Mouse (Mus musculus) ovary, adult 2 months (tissue): Measurements from ENCODE around the gene Slc11a2. TPM values are rescaled to one million over a fixed set of nuclear protein-coding genes. Genes with fewer than 3 reads are reported as not detected.

Experiments
- polyA plus RNA-seq: library from polyadenylated mRNA; depleted of rRNA; stranded (reverse); fragments of >200 nt; gene quantifications from 2 replicates; pipeline ENCODE4 v1.2.3, GENCODE M21; 2012; rRNA removed

The Slc11a2 gene
- polyA plus RNA-seq: 40.2 and 57.4 TPM in 2 replicates

GRCm38 (mm10) chr15:100424396-100425122 lies at the start of gene Slc11a2:
TSS of gene Slc11a2 (minus strand) at chr15:100425072.

GRCm38 (mm10) chr15:100468295-100469188 lies 43.7 kb upstream of the Slc11a2 start, which contains the start of gene Letmd1:
TSS of gene Letmd1 (plus strand) at chr15:100469023.

GRCm38 (mm10) chr15:100421758-100422197 lies 3.1 kb downstream of the Slc11a2 start, which contains the start of gene Gm5475:
TSS of gene Gm5475 (plus strand) at chr15:100422147.

GRCm38 (mm10) chr15:100364242-100364641 lies 60.6 kb downstream of the Slc11a2 start, which contains the start of gene Higd1c:
TSS of gene Higd1c (plus strand) at chr15:100364542.

GRCm38 (mm10) chr15:100352711-100353250 lies 72.1 kb downstream of the Slc11a2 start, which contains the start of the genes Methig1 and Mettl7a2:
TSS of gene Methig1 (plus strand) at chr15:100353149.
TSS of gene Mettl7a2 (plus strand) at chr15:100353200.

Other genes with a start within 250 kb of the Slc11a2 start
- 56.4 and 85.6 TPM in 2 replicates for gene Atf1, start 197.3 kb downstream of the Slc11a2 start, polyA plus RNA-seq
- not detected in 2 replicates for gene Tmprss12, start 144.2 kb downstream of the Slc11a2 start, polyA plus RNA-seq
- gene Mettl7a1, start 120.9 kb downstream of the Slc11a2 start, polyA plus RNA-seq: 49.9 and 55.4 TPM in 2 replicates
- 0.31 and 0.60 TPM in 2 replicates for gene Mettl7a3, start 90.1 kb downstream of the Slc11a2 start, polyA plus RNA-seq
- 0.21 TPM in 1 of 2 replicates, not detected in the other for gene Methig1, start 71.9 kb downstream of the Slc11a2 start, polyA plus RNA-seq
- gene Mettl7a2, start 71.9 kb downstream of the Slc11a2 start, polyA plus RNA-seq: 0.62 and 0.83 TPM in 2 replicates
- not detected in 2 replicates for gene Higd1c, start 60.5 kb downstream of the Slc11a2 start, polyA plus RNA-seq
- 0.15 and 0.24 TPM in 2 replicates for gene Gm5475, start 2.9 kb downstream of the Slc11a2 start, polyA plus RNA-seq
- 72.5 and 77.5 TPM in 2 replicates for gene Letmd1, start 44.0 kb upstream of the Slc11a2 start, polyA plus RNA-seq
- 8.7 and 10.7 TPM in 2 replicates for gene Csrnp2, start 70.4 kb upstream of the Slc11a2 start, polyA plus RNA-seq
- 14.9 and 16.3 TPM in 2 replicates for gene Tfcp2, start 126.9 kb upstream of the Slc11a2 start, polyA plus RNA-seq
- gene Pou6f1, start 174.9 kb upstream of the Slc11a2 start, polyA plus RNA-seq: 35.8 and 41.9 TPM in 2 replicates
- gene Dazap2, start 190.3 kb upstream of the Slc11a2 start, polyA plus RNA-seq: 826 and 901 TPM in 2 replicates
- gene Smagp, start 211.9 kb upstream of the Slc11a2 start, polyA plus RNA-seq: 43.2 and 43.8 TPM in 2 replicates
- 4.0 and 4.1 TPM in 2 replicates for gene Bin2, start 244.5 kb upstream of the Slc11a2 start, polyA plus RNA-seq